Mouse (Mus musculus): ENCODE measurements around the gene Rack1.

DNA sequence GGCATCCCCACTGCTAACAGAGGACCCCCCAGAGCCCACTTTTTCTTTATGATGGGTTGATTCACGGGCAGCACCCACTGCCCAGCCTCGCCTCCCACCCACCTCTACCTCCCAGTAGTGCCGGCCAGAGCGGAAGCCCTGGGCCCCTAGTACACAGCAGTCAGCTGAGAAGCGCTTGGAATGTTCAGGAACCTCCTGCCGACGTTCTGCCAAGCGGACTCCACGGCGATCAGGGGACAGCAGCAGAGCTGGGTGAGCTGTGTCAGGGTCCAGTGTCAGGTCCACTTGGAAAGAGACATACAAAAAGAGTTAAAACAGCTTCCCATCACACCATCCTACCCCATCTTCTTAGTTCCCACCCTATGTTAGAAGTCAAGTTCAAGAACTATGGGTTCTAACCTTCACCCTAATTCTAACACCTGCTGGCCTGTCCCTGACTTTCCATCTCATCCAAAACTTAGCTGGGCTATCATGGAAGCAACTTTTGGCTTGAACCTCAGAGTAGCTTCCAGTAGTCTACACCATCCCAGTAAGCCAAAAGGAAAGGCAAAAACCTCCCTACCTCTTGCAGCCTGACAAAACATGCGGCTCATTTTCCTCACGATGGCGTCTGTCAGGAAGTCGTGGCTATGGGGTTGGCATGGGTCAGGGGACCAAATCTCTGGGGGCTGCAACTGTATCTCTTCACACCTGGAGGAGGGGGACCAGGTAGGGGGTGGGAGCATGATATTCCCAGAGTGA, 7.6 kb downstream of the Rack1 start:
- no peak for TF ChIP-seq TAL1 (conservative IDR thresholded peaks at IDR 0.05; ENCODE audit: low read depth, low read length)
- no peak for TF ChIP-seq CTCF (IDR thresholded peaks at IDR 0.05; ENCODE audit: low read depth, low read length)

All from G1E (cell line).